Mouse (Mus musculus) thymus, adult 2 months (tissue): ENCODE data around the gene Lhb.

Experiments
- CTCF ChIP-seq: fragments of 200-500 bp; IDR thresholded peaks from 2 replicates; pipeline ENCODE4 v1.5.1; 2012; ENCODE audit warnings: mild to moderate bottlenecking, control low read depth, low read length, moderate library complexity, borderline replicate concordance; ENCODE audit not compliant: control insufficient read depth, poor library complexity, insufficient read depth; ENCODE audit errors: extremely low read depth
- POLR2A ChIP-seq: fragments of 200-500 bp; IDR thresholded peaks from 2 replicates; pipeline ENCODE4 v1.6.1; 2012; ENCODE audit warnings: mild to moderate bottlenecking, low read length, control low read depth, moderate library complexity; ENCODE audit not compliant: control insufficient read depth, poor library complexity, insufficient read depth; ENCODE audit errors: extremely low read depth

GRCm38 (mm10) chr7:45414740-45415224 is 5.8 kb upstream of the Lhb start:
- no peak for TF ChIP-seq CTCF
- no peak for TF ChIP-seq POLR2A
